Mouse (Mus musculus) neural tube, embryonic 10.5 days (tissue): ENCODE results near the gene Ppp1r11.
"Not testable (repeated sequence)": the region's sequence is repeated elsewhere in the genome, so short reads cannot be mapped to it uniquely, and the experiment has no call there.

Source experiments
- DNase-seq: peaks from one replicate; pipeline ENCODE4 v3.0.0-alpha.2; 2017; ENCODE audit warnings: low spot score; ENCODE audit errors: extremely low spot score

The Ppp1r11 gene

DNA sequence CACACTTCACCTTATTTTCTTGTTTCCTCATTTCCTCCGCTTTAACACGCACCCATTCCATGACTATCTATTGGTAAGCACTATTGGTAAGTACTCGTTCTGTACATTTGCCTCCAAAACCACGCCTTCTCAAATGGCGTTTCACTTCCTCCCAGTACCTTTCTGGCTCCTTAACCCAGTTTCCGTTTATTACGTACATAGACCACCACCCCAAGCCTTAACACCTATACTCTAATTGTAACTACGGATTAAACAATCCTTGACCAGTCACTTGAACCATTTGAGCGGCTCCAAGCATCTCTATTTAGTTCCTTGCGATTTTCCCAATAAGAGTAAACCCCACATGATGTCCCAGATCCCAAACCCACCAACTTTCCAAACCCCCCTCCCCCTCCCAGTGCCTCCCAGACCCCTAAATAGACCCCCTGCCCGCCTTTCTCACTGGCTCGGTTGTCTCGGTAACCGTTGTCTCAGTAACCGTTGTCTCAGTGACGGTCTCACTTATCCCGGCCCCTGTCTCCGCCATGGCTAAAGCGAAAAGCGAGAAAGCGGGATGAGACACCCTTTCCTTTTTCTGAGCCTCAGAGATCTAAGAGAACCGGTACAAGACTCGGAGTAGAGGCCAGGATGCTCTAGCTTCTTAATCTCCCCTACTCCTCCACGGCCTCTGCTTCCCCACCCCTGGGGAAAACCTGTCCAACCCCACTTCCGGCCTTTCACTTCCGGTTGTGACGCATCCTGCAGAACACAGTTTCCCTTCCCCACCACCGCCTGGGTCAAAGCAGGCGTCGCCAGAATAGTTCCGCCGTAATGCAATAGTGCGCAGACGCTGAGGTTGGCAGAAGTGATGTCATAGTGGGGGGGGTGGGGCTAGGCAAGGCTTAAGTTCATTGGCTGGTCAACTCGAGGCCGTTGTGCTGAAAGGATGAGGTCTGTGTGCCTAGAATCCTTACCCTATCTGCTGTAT, at the start of gene Ppp1r11:
Gene Ppp1r11 (minus strand): TSS at position 761 of the 967 bp plus-strand sequence.
- peak; percentile 97 for DNase-seq

DNA sequence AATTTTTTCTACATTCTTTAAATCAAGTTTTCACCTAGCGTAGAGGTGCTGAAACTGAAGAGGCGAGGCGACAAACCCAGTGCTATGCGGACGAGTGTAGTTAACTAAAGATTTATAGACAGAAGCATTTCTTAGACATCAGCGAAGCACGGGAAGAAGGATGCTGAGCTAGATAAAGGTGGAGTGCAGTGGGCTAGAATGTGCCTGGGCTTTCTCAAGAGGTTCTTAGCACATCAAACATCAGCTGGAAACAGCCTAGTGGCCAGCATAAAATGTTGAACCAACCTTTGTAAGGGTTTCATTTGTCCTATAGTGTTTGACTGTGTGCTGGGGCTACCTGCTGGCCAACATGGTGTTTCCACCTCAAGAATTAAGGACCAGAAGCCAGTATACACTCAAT, 49.3 kb upstream of the Ppp1r11 start, which contains the start of gene Zfp57:
Gene Zfp57 (plus strand): TSS at position 301 of the 400 bp plus-strand sequence.
- no peak for DNase-seq

DNA sequence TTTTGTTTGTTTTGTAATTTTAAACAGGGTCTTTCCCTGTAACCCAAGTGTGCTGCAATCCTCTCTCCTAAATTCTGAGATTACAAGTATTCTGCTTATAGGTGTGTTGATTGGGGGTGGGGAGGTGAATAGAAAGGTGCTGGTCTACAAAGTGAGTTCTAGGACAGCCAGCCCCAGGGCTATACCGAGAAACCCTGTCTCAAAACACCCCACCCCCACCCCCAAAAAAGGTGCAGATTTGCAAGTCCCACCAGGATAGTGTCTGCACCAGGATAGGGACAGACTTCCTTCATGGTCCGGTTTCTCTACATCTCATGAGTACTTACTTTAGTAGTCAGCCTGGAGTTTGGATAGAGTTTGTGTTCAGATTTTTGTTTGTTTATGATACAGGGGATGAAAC, 46.9 kb upstream of the Ppp1r11 start:
- DNase-seq = no peak

DNA sequence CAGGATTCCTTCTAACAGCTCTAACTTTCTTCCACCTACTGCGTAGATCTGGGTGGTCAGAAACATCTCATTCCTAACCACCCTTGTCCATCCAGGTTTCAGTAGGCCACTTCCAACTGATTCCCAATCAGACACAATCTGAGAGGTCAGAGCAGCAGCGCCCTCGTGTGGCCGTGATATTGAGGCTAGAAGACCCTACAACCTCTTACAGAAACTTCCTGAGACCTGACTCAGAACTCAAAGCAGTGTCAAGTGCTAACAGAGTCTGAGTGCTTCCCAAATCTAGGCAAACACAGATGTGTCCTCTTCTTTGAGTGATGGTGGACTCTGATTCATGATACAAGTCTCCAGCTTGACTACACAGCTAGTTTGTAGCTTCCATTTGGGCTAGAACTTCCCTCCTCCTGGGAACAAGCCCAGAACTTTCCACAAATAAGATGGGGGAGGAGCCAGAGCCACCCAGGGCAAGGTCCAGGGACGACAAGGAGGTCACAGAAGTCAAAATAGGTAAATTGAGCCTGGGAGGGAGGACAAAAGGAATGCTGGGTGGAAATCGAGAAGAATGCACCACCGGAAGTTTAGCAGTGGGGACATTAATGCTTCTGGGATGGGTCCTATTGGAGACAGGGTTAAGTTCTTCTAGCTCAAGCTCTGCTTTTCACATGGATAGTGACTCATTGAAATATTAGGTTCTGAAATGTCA, 45.6 kb upstream of the Ppp1r11 start:
- peak; percentile 82 for DNase-seq

DNA sequence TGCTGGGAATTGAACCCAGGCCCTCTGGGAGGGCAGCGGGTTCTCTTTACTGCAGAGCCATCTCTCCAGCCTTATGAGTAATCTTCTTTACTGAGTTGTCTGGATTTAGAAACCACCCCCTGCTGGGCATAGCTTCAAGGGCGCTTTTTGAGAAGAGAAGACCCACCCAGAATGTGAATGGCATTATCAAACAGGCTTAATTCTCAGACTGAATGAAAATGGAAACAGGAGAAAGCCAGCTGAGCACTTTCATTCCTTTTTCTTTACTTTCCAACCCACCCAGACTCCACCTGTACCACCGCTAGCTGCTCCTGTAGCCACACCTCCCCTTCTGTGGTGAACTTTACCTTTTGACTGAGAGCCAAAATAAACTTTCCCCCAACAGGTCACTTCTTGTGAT, 43.9 kb upstream of the Ppp1r11 start:
- no peak for DNase-seq

DNA sequence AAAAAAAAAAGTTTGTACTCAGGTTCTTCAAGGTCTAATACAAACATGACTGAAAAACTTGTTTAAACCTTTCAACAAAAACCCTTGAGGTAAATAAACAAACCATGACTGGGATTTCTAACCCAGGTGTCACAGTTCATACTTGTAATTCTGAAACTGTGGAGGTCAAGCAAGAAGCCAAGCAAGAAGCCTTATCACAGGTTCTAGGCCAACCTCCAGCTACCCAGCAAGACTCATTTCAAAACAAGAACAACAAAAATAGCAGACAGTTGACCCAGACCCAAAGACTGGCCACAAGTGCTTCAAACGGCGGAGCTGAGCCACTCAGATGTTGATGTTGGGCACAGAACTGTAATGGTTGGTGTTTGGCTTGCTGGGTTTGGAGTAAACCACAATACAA, 43.0 kb upstream of the Ppp1r11 start:
- no peak for DNase-seq

DNA sequence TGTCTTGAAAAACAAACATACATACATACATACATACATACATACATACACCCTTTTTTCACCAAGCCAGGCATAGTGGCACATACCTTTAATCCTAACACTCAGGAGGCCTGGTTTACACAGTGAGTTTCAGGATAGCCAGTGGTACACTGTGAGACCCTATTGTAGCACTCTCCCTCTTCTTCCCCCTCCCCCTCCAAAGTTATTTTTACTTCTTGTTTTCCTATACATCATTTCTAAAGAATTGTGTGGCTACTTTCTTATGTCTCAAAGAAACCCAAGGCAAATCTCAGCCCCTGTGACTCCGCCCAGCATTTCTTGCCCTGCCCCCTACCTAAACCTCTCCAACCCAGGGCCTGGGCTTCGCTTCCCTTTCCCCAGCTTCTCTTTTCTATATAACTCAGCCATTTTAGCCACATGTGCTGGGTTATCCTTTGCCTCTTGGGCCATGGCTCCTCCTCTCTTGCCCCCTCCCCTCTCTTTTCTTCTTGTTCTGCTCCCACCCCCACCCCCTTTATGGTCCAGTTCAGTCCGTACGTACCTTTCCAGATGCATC, 42.3 kb upstream of the Ppp1r11 start:
- DNase-seq = no peak

DNA sequence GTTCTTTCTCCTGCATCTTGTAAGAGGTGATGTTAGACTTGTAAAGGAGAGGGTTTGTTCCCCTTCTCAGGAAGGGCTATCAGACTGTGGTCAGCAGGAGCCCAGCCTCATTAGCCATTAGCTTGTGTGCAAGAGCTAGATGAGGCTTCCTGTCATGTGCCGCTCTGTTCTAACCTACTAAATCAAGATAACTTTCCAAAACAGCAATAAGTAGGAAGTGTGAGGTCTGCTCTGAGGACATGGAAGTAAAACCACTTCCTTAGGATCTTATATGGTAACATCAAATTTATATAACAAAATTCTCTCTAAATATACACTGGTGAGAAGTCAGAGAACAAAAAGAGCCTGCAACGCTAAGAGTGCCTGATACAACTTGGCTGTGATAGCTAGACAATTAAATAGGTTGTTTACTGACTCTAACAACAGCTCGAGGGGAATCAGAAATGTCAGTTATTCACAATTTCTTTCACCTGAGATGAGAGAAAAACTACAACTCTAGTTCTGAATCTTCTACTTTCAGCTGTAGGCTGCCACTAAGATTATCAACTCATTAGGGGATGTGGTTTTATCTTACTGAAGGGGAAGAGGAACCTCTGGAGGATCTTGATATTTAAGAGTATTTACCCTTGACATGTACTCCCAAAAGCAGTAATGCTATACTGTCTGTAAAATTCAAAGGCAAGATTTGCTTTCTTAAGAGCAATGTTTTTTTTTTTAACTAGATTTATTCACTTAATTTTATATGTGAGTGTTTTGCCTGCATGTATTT, 41.0 kb upstream of the Ppp1r11 start:
- no peak for DNase-seq

DNA sequence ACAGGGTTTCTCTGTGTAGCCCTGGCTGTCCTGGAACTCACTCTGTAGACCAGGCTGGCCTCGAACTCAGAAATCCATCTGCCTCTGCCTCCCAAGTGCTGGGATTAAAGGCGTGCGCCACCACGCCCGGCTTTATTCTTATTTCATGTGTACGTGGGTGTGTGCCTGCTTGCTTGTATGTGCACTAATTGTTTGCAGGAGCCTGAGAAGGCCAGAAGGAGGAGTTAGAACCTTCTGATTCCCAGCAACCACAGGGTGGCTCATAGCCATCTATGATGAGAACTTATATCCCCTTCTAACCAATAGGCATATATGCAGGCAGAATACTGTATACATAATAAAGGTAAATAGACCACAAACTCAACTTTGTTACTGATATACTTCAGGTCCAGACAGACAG, 39.1 kb upstream of the Ppp1r11 start:
- DNase-seq = not testable (repeated sequence)

DNA sequence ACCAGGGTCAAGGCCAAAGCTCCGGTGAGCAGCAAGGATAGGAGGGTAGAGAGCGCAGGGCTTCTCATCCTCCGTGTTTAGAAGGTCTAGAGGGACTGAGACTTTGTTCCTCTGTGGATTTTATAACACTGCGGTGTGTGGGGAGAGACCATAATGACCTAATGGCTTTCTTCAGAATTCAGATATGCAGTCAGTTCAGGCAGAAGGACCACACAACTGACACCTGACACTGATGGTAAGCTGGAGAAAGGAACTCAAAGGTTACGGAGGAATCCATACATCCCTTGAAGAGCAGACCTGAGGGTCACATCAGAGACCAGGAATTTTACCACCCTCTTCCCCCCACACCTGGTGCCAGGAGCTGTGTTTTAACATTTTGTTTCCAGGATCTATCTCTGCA, 37.9 kb upstream of the Ppp1r11 start, which contains the start of gene H2-M5:
Gene H2-M5 (minus strand): TSS at position 101 of the 400 bp plus-strand sequence.
- no peak for DNase-seq

DNA sequence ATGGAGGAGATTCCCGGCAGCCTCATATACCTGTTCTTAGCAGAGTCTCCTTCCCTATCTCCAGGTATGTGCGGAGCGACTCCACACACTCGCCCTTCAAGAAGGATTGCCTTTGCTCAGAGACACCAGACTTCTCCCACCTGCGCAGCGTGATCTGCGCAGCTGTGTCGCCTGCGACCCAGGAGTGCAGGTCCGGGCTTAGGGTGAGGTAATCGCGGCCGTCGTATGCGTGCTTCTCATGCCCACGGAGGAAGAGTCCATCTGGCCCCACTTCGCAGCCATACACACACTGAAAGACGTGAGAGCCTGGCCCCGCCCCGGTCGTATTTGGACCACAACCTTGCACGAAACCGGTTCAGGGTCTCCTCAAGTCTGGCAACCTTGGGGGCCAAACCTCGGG, 36.9 kb upstream of the Ppp1r11 start:
- DNase-seq = no peak

DNA sequence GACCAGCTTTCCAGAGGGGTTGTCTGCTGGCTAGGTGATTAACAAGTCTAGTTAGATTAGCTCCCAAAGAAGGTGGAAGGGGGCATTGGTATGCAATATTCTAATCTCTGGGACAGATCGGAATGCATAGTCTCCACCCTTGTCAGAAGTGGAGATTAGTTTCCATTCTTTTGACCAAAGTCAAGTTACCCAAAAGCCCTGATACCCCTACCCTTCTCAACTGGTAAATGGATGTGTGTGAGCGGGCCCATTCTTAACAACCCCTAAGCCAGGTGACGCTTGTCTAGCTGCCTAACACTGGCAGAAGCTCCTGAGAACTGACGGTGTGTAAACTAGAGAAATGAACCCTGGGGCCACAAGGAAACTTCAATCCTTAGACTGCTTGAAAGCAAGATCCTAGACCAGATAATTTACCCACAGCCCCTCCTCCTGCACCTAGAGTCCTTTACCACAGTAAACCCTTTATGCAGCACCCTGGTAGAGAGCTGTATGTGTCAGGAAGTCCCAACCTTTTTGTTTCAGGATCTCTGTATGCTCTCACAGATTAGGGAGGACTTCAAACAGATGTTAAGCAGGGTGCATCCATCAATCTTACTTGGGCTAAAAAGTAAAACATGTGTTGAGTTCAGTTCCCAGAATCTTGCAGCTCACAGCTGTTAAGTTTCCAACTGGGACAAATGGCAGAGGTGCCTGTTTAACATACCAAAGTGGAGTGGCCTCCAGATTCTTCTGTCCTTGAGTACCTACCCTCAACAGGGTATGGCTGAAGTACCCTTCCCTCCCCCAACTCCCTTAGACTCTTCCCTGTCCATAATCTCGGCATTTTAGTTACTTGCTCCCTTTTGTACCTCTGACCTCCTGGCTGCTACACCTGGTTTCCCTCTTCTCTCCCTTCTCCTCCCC, 31.0 kb upstream of the Ppp1r11 start:
- DNase-seq = no peak

DNA sequence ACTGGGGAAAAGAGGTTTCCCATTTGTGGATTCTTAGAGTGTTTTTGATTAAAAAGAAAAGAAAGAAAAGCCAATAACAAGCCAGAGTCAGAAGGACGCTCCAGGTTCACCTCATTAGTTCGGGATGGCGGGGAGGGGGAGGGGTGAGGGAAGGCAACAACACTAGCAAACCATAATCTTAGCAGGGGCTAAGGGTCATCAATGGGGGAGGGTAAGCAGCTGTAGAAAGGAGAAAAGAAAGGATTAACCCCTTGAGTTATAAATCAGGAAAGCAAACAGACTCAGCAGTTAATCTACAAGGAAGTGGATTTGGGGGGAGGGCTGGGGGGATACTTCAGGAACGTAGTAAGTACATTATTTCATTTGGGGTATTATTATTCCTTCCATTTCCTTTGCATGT, 30.3 kb upstream of the Ppp1r11 start:
- no peak for DNase-seq

DNA sequence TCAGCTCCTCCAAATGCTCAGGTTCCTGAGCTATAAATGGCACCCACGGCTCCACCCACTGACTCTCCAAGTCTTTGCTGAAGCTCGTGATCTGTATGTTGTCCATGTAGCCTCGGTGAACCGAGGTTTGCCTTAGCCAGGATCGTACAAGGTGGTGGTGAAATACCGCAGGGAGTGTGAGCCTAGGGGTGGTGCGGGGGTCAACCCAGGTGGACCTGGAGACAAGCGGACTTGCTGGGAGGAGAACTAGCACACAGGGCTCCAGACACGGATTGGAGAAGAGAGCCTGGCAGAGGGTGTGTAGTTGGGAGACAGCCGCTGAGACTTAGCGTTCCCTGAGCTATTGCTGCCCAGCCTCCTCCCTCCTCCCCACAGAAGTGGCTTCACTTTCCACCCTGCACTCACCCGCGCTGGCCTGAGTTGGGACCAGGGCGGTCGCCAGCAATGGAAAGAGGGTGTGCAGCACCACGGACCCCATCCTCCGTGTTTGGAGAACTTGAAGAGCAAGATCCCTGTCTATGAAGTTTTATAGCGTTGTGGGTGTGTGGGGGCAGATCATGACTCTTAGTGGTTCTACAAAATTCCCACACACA, 29.8 kb upstream of the Ppp1r11 start, which contains the start of gene 2410137M14Rik:
Gene 2410137M14Rik (minus strand): TSS at position 17 of the 593 bp plus-strand sequence.
- DNase-seq = no peak

DNA sequence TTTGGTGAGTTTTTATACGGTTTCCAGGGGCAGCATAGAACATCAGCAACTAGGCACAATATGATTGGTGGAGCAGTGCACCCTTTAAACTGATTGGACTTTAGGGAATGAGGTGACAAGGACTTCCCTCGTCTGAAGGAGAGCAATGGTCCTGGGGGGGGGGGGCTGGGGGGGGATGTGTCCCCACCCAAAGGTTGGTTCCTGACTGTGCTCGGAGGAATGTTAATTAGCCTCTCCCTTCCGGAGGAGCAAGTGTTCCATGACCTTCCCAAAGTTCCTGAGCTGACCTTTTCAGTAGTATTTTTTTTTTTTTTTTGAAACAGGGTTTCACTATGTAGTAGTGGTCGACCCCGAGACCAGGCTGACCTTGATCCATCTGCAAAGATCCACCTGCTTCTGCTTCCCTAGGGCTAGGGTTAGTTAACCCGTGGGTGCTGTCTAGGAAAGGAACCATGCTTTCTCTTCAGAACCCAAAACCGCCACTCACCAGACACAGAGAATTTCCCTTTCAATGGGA, 21.8 kb upstream of the Ppp1r11 start:
- DNase-seq = no peak

DNA sequence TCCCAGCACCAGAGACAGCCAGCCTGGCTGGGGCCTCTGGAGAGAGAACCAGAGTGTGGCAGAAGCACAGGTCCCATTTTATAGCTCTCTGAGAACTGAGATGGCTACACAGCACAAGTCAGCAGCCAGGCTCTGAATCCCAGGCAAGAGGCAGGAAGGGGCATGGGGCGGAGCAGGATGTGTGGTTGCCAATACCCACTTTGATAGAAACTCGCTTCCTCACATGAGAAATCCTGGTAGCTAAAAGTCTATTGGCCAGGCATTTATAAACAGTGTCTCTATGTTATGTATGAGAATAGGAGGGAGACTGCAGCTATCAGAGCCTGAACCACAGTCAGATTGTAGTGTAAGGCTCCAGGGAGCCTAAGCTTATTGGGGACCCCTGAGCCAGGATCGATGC, 21.2 kb upstream of the Ppp1r11 start:
- DNase-seq = no peak

DNA sequence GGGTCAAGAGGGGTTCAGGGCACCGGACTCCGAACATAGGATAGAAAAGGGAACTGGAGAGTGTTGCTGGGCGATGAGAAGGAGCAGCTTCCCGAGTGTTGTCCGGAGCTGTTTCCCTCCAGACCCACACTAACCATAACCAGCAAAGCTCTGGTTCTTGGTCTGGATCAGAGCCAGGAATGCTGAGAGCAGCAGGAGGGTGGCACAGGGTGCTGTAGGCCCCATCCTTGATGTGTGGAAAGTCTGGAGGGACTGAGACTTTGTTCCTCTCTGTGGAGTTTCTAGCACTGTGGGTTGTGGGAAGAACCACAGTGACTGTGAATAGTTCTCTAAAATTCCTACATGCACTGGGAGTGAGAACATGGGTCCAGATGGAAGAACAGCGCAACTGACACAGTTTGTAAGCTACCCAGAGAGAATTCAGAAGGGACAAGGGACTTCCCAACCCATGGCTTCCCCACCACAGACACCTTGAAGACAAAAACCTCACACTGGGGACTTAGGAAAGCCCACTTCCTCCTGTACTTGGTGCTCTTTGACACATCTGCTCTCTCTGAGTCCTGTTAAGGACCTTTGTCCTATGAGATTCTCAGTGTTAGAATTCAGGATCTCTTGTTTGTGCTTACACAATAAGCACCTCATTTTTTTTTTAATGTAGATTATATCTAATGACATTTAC, 19.8 kb upstream of the Ppp1r11 start:
- no peak for DNase-seq

DNA sequence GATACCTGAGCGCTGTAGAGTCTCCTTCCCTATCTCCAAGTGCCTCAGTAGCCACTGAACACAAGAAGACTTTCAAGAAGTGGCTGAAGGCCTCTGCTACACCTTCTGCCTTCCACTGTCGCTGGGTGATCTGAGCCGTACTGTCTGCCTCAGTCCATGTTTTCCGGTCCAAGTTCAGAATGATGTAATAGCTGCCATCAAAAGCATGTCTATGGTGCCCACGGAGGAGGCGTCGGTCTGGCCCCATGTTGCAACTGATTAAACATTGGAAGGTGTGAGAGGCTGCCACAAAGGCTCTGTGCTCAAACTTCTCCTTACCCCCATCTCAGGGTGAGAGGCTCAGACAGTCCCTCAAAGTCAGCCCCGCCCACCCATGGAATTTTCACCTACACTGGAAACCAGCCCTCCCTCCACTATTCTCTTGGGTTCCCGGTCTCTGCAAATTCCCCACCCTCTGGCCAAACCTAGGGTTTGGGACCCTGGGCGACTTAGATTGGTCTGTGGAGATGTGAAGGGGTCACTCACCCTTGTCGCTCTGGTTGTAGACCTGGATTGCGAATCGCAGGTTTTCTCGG, 18.9 kb upstream of the Ppp1r11 start:
- no peak for DNase-seq

DNA sequence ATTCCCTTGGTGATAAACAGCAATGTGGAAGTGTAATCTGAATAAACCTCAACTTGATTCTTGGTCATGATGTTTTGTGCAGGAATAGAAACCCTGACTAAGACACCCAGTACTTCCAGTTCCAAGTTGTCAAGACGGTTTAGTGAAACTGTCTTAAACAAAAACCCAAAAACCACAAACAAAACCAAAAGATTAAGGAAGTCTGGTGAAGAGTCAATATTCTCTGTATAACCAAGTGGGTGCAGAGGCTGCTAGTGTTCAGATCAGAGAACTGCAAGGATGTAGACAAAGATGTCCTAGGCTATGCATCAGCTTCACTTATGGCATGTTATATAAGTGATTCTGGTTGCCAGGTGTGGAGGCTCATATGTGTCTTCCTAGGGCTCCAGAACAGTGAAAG, 15.3 kb upstream of the Ppp1r11 start:
- no peak for DNase-seq
